Mouse (Mus musculus): ENCODE results near the gene Myo1c. TPM values are rescaled to one million over a fixed set of nuclear protein-coding genes. Genes with fewer than 3 reads are reported as not detected.
A peak's percentile ranks its signal among the peaks of the same experiment; 100 is the strongest.
"Not testable (repeated sequence)": the region's sequence is repeated elsewhere in the genome, so short reads cannot be mapped to it uniquely, and the experiment has no call there.

The Myo1c gene
- total RNA-seq, 4 experiments from 2014 or later: 84.0 to 98.9 (median 92.7) TPM

DNA sequence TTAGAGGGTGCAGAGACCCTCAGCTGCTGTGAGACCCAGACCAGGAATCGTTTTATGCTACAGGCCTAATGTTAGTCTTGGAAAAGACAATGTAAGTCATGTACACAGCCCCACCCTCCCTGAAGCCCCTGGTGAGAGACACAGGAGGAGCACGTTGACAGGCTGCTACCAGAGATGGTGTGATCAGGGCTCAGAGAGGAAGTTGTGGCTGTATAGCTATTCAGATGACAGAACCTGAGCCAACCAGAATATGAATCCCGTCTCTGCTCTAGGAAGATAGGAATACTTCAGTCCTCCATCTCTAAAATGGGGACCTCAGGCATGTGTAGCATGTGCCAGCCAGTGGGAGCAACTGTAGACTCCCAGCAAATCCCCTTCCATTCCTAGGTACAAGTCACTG, 18.3 kb downstream of the Myo1c start:
- no peak for DNase-seq (ENCODE audit: low spot score)

DNA sequence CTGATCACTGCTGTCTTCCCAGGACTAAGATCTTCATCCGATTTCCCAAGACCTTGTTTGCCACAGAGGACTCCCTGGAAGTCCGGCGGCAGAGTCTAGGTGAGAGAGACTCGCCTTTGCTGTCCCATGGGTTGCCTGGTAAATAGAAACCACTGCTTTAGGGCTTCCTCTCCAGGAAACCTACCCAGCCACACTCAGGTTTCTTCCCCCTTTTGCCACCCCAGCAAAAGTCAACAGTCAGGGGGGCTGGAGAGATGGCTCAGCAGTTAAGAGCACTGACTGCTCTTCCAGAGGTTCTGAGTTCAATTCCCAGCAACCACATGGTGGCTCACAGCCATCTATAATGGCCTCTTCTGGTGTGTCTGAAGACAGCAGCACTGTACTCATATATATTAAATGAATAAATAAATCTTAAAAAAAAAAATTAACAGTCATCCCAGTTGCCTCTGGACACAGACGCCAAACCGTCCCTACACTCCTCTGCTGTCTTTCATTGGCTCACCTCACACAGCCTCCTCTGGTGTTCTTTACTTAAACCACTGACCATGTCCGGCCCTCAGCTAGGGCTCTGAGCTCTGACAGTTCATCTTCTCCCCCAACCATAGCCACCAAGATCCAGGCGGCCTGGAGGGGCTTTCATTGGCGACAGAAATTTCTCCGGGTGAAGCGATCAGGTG, 19.0 kb downstream of the Myo1c start:
- DNase-seq (ENCODE audit: low spot score): no peak

DNA sequence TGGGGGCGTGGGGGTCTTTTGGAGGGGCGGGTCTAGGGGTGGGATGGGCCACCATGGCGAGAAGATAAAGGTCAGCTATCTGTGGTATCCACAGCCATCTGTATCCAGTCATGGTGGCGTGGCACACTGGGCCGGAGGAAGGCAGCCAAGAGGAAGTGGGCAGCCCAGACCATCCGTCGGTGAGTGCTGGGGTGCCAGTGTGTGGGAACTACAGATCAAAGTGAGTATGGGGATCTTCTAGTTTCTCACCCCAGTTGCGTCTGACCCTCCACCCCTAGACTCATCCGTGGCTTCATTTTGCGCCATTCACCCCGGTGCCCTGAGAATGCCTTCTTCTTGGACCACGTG, 19.5 kb downstream of the Myo1c start:
- no peak for DNase-seq (ENCODE audit: low spot score)

GRCm38 (mm10) chr11:75671426-75672180, 21.3 kb downstream of the Myo1c start:
- no peak for DNase-seq (ENCODE audit: low spot score)

DNA sequence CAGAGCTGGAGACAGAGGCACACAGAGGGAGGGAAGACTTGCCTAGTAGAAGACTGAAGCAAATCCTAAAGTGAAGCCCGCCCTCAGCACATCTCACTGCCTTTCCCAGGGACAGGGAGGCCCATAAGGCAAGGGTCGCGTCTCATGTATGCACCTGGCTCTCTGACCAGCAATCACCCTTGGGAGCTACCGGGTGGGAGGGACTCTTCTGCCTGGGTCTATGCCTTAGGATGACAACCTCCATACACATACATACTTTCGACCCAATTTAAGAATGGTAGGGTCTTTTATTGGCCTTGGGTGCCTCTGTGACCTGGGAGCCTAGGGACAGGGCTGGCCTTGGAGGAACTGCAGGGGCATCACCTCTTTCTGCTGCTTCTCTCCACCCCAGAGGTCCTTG, 23.1 kb downstream of the Myo1c start:
- no peak for DNase-seq (ENCODE audit: low spot score)

GRCm38 (mm10) chr11:75674875-75675274, 24.6 kb downstream of the Myo1c start:
- no peak for DNase-seq (ENCODE audit: low spot score)

DNA sequence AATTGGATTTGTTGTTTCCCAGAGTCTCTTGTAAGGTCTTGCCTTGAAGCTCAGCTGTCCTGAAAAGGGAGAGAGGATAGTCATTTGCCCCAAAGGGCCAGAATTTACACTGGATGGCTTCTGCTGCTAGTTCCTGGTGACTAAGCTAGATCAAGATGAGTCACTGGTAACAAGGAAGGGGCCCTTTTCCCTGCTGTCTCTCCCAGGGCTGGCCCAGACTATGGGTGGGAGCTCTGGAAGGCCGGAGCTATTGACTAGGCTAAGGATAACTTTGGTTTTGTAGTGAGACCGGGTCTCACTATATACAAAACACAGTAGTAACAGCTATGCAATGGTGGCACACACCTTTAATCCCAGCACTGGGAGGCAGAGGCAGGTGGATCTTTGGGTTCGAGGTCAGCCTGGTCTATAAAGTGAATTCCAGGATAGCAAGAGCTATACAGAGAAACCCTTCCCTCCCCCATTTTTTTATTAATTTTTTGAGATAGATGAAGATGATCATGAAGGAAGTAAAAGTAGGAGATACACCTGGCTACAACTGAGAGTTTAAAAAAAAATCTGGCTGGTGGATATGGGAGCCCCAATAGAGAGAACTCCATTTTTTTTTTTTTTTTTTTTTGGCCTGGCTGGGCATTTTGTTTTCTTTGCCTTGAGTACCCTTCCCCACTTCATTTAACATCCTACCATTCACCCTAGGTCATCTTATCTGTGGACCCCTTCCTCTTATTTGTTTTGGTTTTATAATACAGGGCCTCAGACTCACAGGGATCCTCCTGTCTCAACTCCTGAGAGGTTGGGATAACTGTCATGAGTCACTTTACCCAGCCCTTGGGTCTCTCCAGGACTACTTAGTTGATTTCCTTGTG, 27.8 kb downstream of the Myo1c start:
- DNase-seq (ENCODE audit: low spot score): no peak

DNA sequence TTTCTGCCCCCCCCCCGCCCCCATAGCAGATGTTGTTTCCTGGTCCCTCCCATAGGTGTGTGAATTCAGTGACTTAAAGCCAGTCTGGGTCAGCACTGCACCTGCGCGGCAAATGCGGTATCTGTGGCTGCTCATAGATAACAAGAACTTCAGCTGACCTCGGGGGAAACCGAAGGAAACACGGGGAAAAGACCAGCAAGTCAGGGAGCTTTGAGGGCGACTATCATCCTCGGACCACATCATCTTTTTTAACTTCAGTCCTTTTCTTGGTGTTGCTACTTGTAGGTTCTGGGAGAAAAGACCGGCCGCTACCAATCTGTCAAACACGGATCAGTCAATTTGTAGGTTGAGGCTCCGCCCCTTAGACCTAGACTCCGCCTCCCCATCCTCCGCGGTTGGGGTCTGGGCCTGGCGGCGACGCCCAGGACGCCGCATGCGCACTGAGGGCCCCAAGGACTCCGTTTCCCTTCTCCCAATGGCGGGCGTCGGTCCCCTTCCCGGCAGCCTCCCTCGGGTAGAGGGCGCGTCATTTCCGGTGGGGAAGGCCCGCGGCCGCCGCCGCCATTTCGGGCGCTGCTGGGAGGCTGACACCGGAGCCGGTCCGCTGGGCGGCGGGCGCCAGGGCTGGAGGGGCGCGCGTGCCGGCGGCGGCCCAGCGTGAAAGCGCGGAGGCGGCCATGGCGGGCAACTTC, 28.6 kb downstream of the Myo1c start, which contains the start of gene Crk:
Gene Crk, plus strand, starts transcription at position 513 of the 692 bp plus-strand sequence.
- DNase-seq (ENCODE audit: low spot score): peak; percentile 98

DNA sequence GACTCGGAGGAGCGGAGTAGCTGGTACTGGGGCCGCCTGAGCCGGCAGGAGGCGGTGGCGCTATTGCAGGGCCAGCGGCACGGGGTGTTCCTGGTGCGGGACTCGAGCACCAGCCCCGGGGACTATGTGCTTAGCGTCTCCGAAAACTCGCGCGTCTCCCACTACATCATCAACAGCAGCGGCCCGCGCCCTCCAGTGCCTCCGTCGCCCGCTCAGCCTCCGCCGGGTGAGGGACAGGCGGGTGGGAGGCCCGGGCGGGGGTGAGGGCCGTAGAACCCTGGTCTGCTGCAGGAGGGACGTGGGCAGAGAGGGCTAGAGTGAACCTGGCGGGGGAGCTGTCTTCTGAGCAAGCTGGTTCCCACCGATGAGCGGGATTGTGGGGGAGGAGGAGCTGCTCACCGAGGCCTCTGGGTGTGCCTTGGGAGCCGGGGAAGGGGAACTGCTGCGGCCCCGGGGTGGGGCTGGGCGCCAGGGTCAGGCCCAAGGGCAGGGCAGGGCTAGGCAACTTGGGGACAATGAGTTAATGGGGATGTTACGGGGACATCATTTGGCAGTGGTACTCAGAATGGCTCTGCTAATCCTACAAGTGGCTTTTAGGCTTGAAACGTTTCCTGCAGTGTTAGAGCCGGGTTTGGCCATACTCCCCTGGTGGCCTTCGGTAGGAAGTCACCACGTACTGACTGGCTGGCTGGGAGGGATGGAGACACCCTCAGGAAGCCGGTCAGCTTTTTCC, 29.3 kb downstream of the Myo1c start:
- peak; percentile 65 for DNase-seq (ENCODE audit: low spot score)

DNA sequence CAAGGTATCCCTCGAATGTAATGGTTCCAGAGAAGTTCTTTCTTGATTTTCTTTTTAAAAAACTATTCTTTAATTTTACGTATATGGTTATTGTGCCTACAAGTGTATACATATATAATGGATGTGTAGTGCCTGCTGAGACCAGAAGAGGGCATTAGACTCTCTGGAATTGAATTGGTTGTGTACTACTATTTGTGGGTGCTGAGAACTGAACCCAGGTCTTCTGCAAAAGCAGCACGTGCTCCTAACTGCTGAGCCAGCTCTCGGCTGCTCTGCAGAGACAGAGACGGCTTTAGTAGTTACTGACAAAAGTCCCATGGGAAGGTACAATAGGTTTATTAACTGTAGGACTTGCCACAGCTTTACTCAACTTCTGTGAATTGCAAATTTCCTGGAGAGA, 34.2 kb downstream of the Myo1c start:
- no peak for DNase-seq (ENCODE audit: low spot score)

- DNase-seq (ENCODE audit: low spot score): no peak
These were observed 34.7 kb downstream of the Myo1c start for GRCm38 (mm10) chr11:75684956-75685355.

DNA sequence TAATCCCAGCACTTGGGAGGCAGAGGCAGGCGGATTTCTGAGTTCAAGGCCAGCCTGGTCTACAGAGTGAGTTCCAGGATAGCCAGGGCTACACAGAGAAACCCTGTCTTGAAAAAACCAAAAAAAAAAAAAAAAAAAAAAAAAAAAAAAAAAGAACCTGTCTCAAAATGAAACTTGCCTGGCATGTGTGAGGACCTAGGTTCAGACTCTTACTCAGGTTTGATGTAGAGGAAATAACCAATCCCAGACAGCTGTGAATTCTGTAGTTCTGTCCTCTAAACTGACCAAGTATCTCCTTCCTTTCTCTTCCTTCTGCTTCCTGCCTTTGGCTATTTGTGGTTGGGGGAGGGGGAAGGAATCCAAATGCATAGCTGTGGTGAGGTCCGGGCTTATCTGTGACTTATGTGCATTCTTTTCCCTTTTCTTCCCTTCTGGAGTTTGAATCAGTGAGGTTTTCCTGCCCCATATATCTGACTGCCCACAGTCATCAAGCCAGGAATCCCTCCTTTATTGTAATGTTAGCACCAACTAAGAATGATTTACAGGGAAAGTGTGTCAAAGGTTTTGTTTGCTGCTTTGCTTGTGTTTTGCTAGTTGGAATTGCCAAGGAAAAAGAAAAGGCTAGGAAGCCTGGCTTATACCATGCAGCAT, 37.2 kb downstream of the Myo1c start:
- DNase-seq (ENCODE audit: low spot score): no peak

DNA sequence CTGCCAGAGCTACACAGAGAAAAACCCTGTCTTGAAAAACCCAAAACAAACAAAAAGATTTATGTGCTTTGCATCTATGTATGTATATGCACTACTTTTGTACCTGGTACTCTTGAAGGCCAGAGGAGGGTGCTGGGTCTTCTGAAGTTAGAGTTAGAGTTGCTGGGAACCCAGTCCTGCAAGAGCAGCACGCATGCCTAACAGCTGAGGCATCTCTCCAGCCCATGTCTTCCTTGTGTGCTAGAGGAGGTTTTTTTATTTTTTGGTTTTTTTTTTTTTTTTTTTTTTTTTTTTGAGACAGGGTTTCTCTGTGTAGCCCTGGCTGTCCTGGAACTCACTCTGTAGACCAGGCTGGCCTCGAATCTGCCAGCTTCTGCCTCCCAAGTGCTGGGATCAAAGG, 37.8 kb downstream of the Myo1c start:
- no peak for DNase-seq (ENCODE audit: low spot score)

DNA sequence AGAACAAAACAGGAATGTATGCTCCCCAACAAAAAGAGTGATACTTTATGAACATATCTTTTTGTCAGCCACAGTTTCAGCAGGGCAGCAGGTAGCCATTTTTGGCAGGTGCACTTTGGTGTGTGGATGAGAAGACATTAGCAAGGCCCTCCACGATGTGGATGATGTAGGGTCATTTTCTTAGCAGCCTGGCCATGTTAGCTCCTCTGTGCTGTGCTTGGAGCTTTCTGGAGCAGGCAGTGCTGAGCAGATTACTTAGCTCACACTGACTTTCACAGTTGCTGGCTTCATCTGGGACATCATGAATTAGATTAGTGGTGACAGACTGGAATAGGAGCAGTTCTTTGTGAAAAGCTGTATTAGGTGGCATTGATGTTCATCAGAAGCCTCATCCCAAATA, 39.7 kb downstream of the Myo1c start:
- no peak for DNase-seq (ENCODE audit: low spot score)

DNA sequence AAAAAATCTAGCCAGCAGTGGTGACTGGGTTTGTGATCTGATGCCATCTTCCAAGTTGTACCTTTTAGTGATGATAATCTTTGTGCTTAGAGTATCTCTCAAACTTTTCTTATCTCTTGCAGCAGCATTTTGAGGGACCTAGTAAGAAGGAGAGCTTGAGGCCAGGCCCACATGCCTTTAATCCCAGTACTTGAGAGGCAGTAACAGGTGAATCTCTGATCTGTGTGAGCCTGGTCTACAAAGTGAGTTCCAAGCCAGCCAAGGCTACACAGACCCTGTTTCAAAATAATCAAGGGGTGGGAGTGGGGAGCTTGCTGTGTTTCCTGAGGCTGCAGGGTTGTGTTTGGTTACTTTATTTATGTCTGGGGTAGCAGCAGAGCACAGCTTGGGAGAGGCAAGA, 40.7 kb downstream of the Myo1c start:
- no peak for DNase-seq (ENCODE audit: low spot score)

GRCm38 (mm10) chr11:75693570-75693969, 43.3 kb downstream of the Myo1c start:
- no peak for DNase-seq (ENCODE audit: low spot score)

DNA sequence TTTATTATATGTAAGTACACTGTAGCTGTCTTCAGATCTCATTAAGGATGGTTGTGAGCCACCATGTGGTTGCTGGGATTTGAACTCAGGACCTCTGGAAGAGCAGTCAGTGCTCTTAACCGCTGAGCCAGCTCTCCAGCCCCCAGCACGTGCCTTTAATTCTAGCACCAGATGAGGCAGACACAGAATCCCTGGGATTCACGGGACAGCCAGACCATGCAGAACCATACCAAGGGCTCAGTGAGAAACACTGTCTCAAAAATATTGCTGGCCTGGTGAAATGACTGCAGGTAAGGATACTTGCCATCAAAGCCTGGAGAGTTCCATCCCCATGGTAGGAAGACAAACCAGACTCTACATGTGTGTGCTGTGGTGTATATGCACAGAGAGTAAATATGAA, 47.2 kb downstream of the Myo1c start:
- not testable (repeated sequence) for DNase-seq (ENCODE audit: low spot score)

- DNase-seq (ENCODE audit: low spot score): no peak
These were observed 50.3 kb downstream of the Myo1c start for GRCm38 (mm10) chr11:75700557-75700956.

DNA sequence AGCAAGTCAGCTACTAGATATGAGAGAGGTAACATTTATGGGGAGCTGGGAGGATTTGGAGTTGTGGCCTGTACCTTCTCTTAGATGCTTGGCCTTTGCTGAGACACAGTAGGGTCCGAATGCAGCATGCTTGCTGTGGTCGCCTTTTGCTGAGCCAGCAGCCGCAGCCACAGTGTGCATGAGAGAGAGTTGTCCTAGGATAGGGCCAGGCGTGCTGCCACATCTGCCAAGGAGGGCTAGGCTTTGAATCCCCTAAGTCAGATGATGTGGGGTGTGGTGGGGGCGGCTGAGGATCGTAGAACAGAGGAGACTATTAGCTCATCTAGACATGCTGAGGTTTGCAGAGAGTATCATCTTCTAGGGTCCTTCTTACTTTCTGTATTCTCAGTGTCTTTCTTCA, 52.5 kb downstream of the Myo1c start:
- no peak for DNase-seq (ENCODE audit: low spot score)

DNA sequence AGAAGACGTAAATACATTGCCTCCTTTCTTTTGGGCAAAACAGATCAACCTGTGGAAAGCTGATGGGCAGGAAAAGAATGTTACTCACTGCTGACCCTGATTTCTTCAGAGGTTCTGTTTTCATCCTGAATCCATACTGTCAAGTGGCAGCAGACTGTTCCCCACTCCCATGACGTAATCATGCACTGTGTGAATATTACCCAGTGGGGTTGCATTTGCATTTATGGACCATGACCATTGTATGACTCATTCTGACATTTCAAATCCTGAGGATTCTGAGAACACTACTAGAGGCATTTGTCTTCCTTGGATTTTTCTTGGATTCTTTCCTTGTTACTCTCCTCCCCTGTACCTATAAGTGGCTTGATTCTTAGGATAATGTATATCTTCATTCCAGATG, 53.4 kb downstream of the Myo1c start:
- no peak for DNase-seq (ENCODE audit: low spot score)

- no peak for DNase-seq (ENCODE audit: low spot score)
These were observed 63.6 kb downstream of the Myo1c start for GRCm38 (mm10) chr11:75713949-75714348.

Measured in heart, adult 8-10 months (tissue).